Mouse (Mus musculus) myocyte (in vitro differentiated cells): ENCODE data around the gene Unc5c.

Experiments
- CEBPB ChIP-seq: IDR thresholded peaks from 2 replicates; pipeline ENCODE4 v1.6.1; 2011; ENCODE audit warnings: mild to moderate bottlenecking, moderate library complexity; ENCODE audit not compliant: poor library complexity, insufficient read depth, severe bottlenecking
- E2F4 ChIP-seq: IDR thresholded peaks from one replicate; pipeline ENCODE4 v1.6.1; 2011; ENCODE audit warnings: mild to moderate bottlenecking, control low read depth, moderate library complexity; ENCODE audit not compliant: insufficient read depth
- MAX ChIP-seq: IDR thresholded peaks from one replicate; pipeline ENCODE4 v1.6.1; 2011; ENCODE audit warnings: low read depth, mild to moderate bottlenecking, control low read depth
- MYOD1 ChIP-seq, 3 experiments: IDR thresholded peaks; one replicate each; pipeline ENCODE4 v1.6.1; 2011; ENCODE audit warnings: control low read depth in 2 of 3, low read depth in 2 of 3, mild to moderate bottlenecking in 2 of 3, moderate library complexity in 1 of 3; ENCODE audit not compliant: insufficient read length in 2 of 3, control insufficient read depth in 1 of 3
- POLR2A ChIP-seq: IDR thresholded peaks from one replicate; pipeline ENCODE4 v1.6.1; 2011; ENCODE audit warnings: low read depth, mild to moderate bottlenecking, control low read depth, moderate library complexity; ENCODE audit not compliant: insufficient read length
- POLR2AphosphoS2 ChIP-seq: IDR thresholded peaks from one replicate; pipeline ENCODE4 v1.6.1; 2011; ENCODE audit warnings: low read depth, control low read depth; ENCODE audit not compliant: insufficient read length
- TCF12 ChIP-seq: IDR thresholded peaks from one replicate; pipeline ENCODE4 v1.6.1; 2011; ENCODE audit warnings: mild to moderate bottlenecking, control low read depth; ENCODE audit not compliant: poor library complexity, insufficient read depth, severe bottlenecking
- USF1 ChIP-seq: IDR thresholded peaks from one replicate; pipeline ENCODE4 v1.6.1; 2011; ENCODE audit warnings: low read depth, mild to moderate bottlenecking, control low read depth, moderate library complexity

- TF ChIP-seq POLR2A (no peak), E2F4 (no peak), USF1 (no peak), TCF12 (no peak), MYOD1 (IDR thresholded peaks at IDR 0.05; ENCODE audit: control insufficient read depth in 1 of 3, insufficient read length in 2 of 3, low read depth in 2 of 3) (no peak), MAX (no peak), POLR2AphosphoS2 (no peak), CEBPB (no peak)
These were observed 419.2 kb downstream of the Unc5c start for GRCm38 (mm10) chr3:141884190-141884589.
